10 mouse cellular contexts compared by ENCODE assay signal in the genomic region with DNA sequence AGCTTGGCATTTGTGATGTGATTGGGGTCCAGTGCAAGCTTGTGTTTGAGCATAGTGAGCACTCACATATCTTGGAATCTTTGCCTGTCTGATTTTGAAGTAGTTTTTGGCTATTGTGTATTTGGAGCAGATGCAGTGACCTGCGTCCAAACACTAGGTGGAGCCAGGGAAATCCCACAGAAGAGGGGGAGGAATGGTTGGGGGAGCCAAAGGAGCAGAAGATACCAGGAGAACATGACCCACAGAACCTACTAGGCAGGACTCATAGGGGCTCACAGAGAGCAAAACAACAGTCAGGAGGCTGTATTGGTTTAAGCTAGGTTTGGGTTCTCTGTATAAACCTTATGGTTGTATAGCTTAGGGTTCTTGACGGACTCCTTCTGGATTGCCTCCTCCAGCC. TPM values are rescaled to one million over a fixed set of nuclear protein-coding genes. Genes with fewer than 3 reads are reported as not detected.
DNase-seq lines count a peak whose midpoint lies in the region; ATAC-seq lines count a peak whose summit lies in the region.
"Had no signal": no experiment of that assay in that cellular context is flagged by ENCODE, and none has a peak within 500 bp of the region (broad histone marks: within the 10 kb centered on the region; RNA-seq: fewer than 3 reads in every experiment).

No protein-coding gene starts in this region.

- H3K9ac ChIP-seq in midbrain, embryonic 11.5 days (ENCODE audit: low read length): no peak overlapping the region
- H3K9ac ChIP-seq in midbrain, embryonic 16.5 days (ENCODE audit: low read depth, low read length): no peak overlapping the region
- no peak overlapping the region for H3K9ac ChIP-seq in hindbrain, embryonic 12.5 days

- peaks cover 17% of the 10 kb centered on the region; the same call in 1 of the 2 replicates for H3K36me3 ChIP-seq in heart, embryonic 10.5 days
- H3K36me3 ChIP-seq in midbrain, embryonic 11.5 days (ENCODE audit: control insufficient read depth, insufficient read depth, low read length): no peaks in the 10 kb centered on the region
- no peaks in the 10 kb centered on the region for H3K36me3 ChIP-seq in midbrain, embryonic 16.5 days (ENCODE audit: control insufficient read depth, insufficient read depth, low read length)
- peaks cover 8% of the 10 kb centered on the region; the same call in 1 of the 2 replicates for H3K36me3 ChIP-seq in hindbrain, embryonic 12.5 days

- no peak overlapping the region for H3K4me3 ChIP-seq in heart, embryonic 10.5 days
- H3K4me3 ChIP-seq in midbrain, embryonic 11.5 days (ENCODE audit: low read depth, low read length): no peak overlapping the region
- H3K4me3 ChIP-seq in midbrain, embryonic 16.5 days (ENCODE audit: low read depth, low read length): no peak overlapping the region
- no peak overlapping the region for H3K4me3 ChIP-seq in hindbrain, embryonic 12.5 days
- H3K4me3 ChIP-seq: erythroblast, embryonic 14.5 days had no signal

- WGBS in heart, embryonic 10.5 days: 58% methylated on average over 2 of the region's 2 CpGs
- 53% methylated on average over 2 of the region's 2 CpGs for WGBS in midbrain, embryonic 11.5 days
- WGBS in midbrain, embryonic 16.5 days: 55% methylated on average over 2 of the region's 2 CpGs
- 61% methylated on average over 2 of the region's 2 CpGs for WGBS in hindbrain, embryonic 12.5 days

- DNase-seq in heart, adult 11 months: peak; percentile 87
- DNase-seq in heart, embryonic 10.5 days (ENCODE audit: low spot score): no peak
- peak; percentile 88 for DNase-seq in midbrain, embryonic 11.5 days (ENCODE audit: low spot score, missing footprints)
- peak; percentile 31 for DNase-seq in adipocyte (ENCODE audit: low spot score)
- no peak for DNase-seq in urinary bladder, postnatal 36 days (ENCODE audit: low spot score in 2 of 2)
- DNase-seq: adrenal gland, postnatal 10 days had no signal

- H3K4me2 ChIP-seq in midbrain, embryonic 11.5 days: no peak overlapping the region
- no peak overlapping the region for H3K4me2 ChIP-seq in midbrain, embryonic 16.5 days (ENCODE audit: low read length)
- no peak overlapping the region for H3K4me2 ChIP-seq in hindbrain, embryonic 12.5 days (replicated peaks)

- no peak for ATAC-seq in midbrain, embryonic 11.5 days (ENCODE audit: low FRiP score)
- no peak for ATAC-seq in midbrain, embryonic 16.5 days
- peak; percentile 57 for ATAC-seq in megakaryocyte-erythroid progenitor cell, adult 5-6 weeks (replicated peaks; ENCODE audit: low FRiP score, low TSS enrichment, poor library complexity, severe bottlenecking)
- no peak for ATAC-seq in hindbrain, embryonic 12.5 days (ENCODE audit: low FRiP score)

- H3K27me3 ChIP-seq in heart, embryonic 10.5 days (ENCODE audit: insufficient read depth, poor library complexity, severe bottlenecking): no peaks in the 10 kb centered on the region
- H3K27me3 ChIP-seq in midbrain, embryonic 11.5 days (ENCODE audit: control insufficient read depth, insufficient read depth, low read length): no peaks in the 10 kb centered on the region
- H3K27me3 ChIP-seq in midbrain, embryonic 16.5 days (ENCODE audit: control insufficient read depth, insufficient read depth, low read depth, low read length): no peaks in the 10 kb centered on the region
- no peaks in the 10 kb centered on the region for H3K27me3 ChIP-seq in hindbrain, embryonic 12.5 days

- H3K4me1 ChIP-seq in heart, embryonic 10.5 days: no peaks in the 10 kb centered on the region
- H3K4me1 ChIP-seq in midbrain, embryonic 11.5 days (ENCODE audit: control insufficient read depth, insufficient read depth, low read length): no peaks in the 10 kb centered on the region
- H3K4me1 ChIP-seq in midbrain, embryonic 16.5 days (ENCODE audit: control insufficient read depth, insufficient read depth, low read length): no peaks in the 10 kb centered on the region
- H3K4me1 ChIP-seq in hindbrain, embryonic 12.5 days: no peaks in the 10 kb centered on the region

- no peak overlapping the region for H3K27ac ChIP-seq in heart, embryonic 10.5 days
- H3K27ac ChIP-seq in midbrain, embryonic 11.5 days (ENCODE audit: low read depth, low read length): no peak overlapping the region
- no peak overlapping the region for H3K27ac ChIP-seq in midbrain, embryonic 16.5 days (ENCODE audit: low read length)
- H3K27ac ChIP-seq in hindbrain, embryonic 12.5 days: no peak overlapping the region

- no peaks in the 10 kb centered on the region for H3K9me3 ChIP-seq in heart, embryonic 10.5 days
- no peaks in the 10 kb centered on the region for H3K9me3 ChIP-seq in midbrain, embryonic 11.5 days (ENCODE audit: control insufficient read depth, low read length)
- no peaks in the 10 kb centered on the region for H3K9me3 ChIP-seq in midbrain, embryonic 16.5 days (replicated peaks; ENCODE audit: control insufficient read depth, low read length, poor library complexity, severe bottlenecking)
- H3K9me3 ChIP-seq in hindbrain, embryonic 12.5 days (replicated peaks): no peaks in the 10 kb centered on the region

RNA-seq across cellular contexts. Expression of gene Rps6, which starts 46.6 kb away (rescaled TPM):
- polyA plus RNA-seq in heart, embryonic 10.5 days (2016; fragmentation: Nextera tagmentation; extraction: Ambion mirVana): 492 and 664 TPM in 2 replicates
- polyA plus RNA-seq in midbrain, embryonic 11.5 days (2014; fragmentation: Nextera tagmentation; extraction: Ambion mirVana): 721 and 723 TPM in 2 replicates
- polyA plus RNA-seq in midbrain, embryonic 16.5 days (2015; fragmentation: Nextera tagmentation; extraction: Ambion mirVana): 320 and 367 TPM in 2 replicates
- 3,729 and 3,811 TPM in 2 replicates for total RNA-seq in megakaryocyte-erythroid progenitor cell, adult 5-6 weeks (2014; fragmentation: Nextera tagmentation)
- 1,714 and 1,757 TPM in 2 replicates for total RNA-seq in megakaryocyte-erythroid progenitor cell, adult 5-6 weeks (2017)
- 477 and 478 TPM in 2 replicates for polyA plus RNA-seq in hindbrain, embryonic 12.5 days (2016; fragmentation: Nextera tagmentation; extraction: Ambion mirVana)

Comparison
In these comparisons a context has a peak if more than half of its experiments do, and no peak if none do; other contexts are left out.
1. DNase-seq: peak in heart, adult 11 months (single experiment), midbrain, embryonic 11.5 days (single experiment) and adipocyte (single experiment); none in heart, embryonic 10.5 days (single experiment) and urinary bladder, postnatal 36 days (0 of 2).